Mouse (Mus musculus): ENCODE data around the gene Lag3. TPM values are rescaled to one million over a fixed set of nuclear protein-coding genes. Genes with fewer than 3 reads are reported as not detected.
A peak's percentile ranks its signal among the peaks of the same experiment; 100 is the strongest.

Gene Lag3
- polyA plus RNA-seq, 1 experiment from 2014 or later, result 1.7 TPM

- Histone ChIP-seq H3K4me3 (ENCODE audit: low read length) (no peak overlapping the region), H3K36me3 (ENCODE audit: control insufficient read depth, insufficient read depth, low read length) (no peaks in the 10 kb centered on the region), H3K9me3 (ENCODE audit: control insufficient read depth, low read length) (no peaks in the 10 kb centered on the region), H3K27ac (ENCODE audit: low read depth, low read length) (no peak overlapping the region), H3K9ac (ENCODE audit: low read depth, low read length) (no peak overlapping the region), H3K4me2 (replicated peaks; ENCODE audit: low read depth, low read length) (no peak overlapping the region), H3K27me3 (ENCODE audit: control insufficient read depth, insufficient read depth, low read length) (peaks cover 6% of the 10 kb centered on the region), H3K4me1 (ENCODE audit: control insufficient read depth, insufficient read depth, low read length) (peaks cover 12% of the 10 kb centered on the region)
- no peak for ATAC-seq (ENCODE audit: low FRiP score, low TSS enrichment)
- 62% methylated on average over 6 of the region's 7 CpGs for WGBS
Observed at GRCm38 (mm10) chr6:124866560-124866959, 44.9 kb downstream of the Lag3 start.

GRCm38 (mm10) chr6:124865766-124866362 lies 45.6 kb downstream of the Lag3 start:
- Histone ChIP-seq H3K4me3 (ENCODE audit: low read length) (no peak overlapping the region), H3K9me3 (ENCODE audit: control insufficient read depth, low read length) (no peaks in the 10 kb centered on the region), H3K9ac (ENCODE audit: low read depth, low read length) (no peak overlapping the region), H3K27me3 (ENCODE audit: control insufficient read depth, insufficient read depth, low read length) (peaks cover 6% of the 10 kb centered on the region), H3K27ac (ENCODE audit: low read depth, low read length) (no peak overlapping the region), H3K4me1 (ENCODE audit: control insufficient read depth, insufficient read depth, low read length) (peaks cover 15% of the 10 kb centered on the region), H3K36me3 (ENCODE audit: control insufficient read depth, insufficient read depth, low read length) (no peaks in the 10 kb centered on the region), H3K4me2 (replicated peaks; ENCODE audit: low read depth, low read length) (no peak overlapping the region)
- ATAC-seq (ENCODE audit: low FRiP score, low TSS enrichment), result no peak
- WGBS, result 57% methylated on average over 17 of the region's 18 CpGs

GRCm38 (mm10) chr6:124863658-124864298 lies 47.7 kb downstream of the Lag3 start, which contains the start of gene Gpr162:
TSS of gene Gpr162 (minus strand) at chr6:124863983.
- Histone ChIP-seq H3K4me2 (replicated peaks; ENCODE audit: low read depth, low read length) (peak within 1 kb of the TSS; percentile 90), H3K4me1 (ENCODE audit: control insufficient read depth, insufficient read depth, low read length) (peaks cover 21% of the 10 kb centered on the region), H3K27ac (ENCODE audit: low read depth, low read length) (no peak within 1 kb of the TSS), H3K36me3 (ENCODE audit: control insufficient read depth, insufficient read depth, low read length) (no peaks in the 10 kb centered on the region), H3K27me3 (ENCODE audit: control insufficient read depth, insufficient read depth, low read length) (peaks cover 6% of the 10 kb centered on the region), H3K9ac (ENCODE audit: low read depth, low read length) (peak within 1 kb of the TSS; percentile 65), H3K4me3 (ENCODE audit: low read length) (peak within 1 kb of the TSS; percentile 52), H3K9me3 (ENCODE audit: control insufficient read depth, low read length) (no peaks in the 10 kb centered on the region)
- under 1% methylated on average over 32 of the region's 43 CpGs for WGBS
- peak; percentile 60 for ATAC-seq (ENCODE audit: low FRiP score, low TSS enrichment)

- Histone ChIP-seq H3K27ac (ENCODE audit: low read depth, low read length) (no peak overlapping the region), H3K4me2 (replicated peaks; ENCODE audit: low read depth, low read length) (peak overlapping the region; percentile 90), H3K9ac (ENCODE audit: low read depth, low read length) (peak overlapping the region; percentile 65), H3K27me3 (ENCODE audit: control insufficient read depth, insufficient read depth, low read length) (peaks cover 6% of the 10 kb centered on the region), H3K9me3 (ENCODE audit: control insufficient read depth, low read length) (no peaks in the 10 kb centered on the region), H3K4me1 (ENCODE audit: control insufficient read depth, insufficient read depth, low read length) (peaks cover 25% of the 10 kb centered on the region), H3K36me3 (ENCODE audit: control insufficient read depth, insufficient read depth, low read length) (no peaks in the 10 kb centered on the region), H3K4me3 (ENCODE audit: low read length) (peak overlapping the region; percentile 52)
- peak; percentile 22; the same call in 1 of the 2 replicates for ATAC-seq (ENCODE audit: low FRiP score, low TSS enrichment)
- 0% methylated on average over 16 of the region's 16 CpGs for WGBS
Observed at GRCm38 (mm10) chr6:124863125-124863657, 48.3 kb downstream of the Lag3 start.

GRCm38 (mm10) chr6:124862406-124863124 lies 48.9 kb downstream of the Lag3 start:
- H3K4me2 ChIP-seq (replicated peaks; ENCODE audit: low read depth, low read length), result peak overlapping the region; percentile 90
- H3K27me3 ChIP-seq (ENCODE audit: control insufficient read depth, insufficient read depth, low read length), result peaks cover 6% of the 10 kb centered on the region
- H3K9me3 ChIP-seq (ENCODE audit: control insufficient read depth, low read length), result no peaks in the 10 kb centered on the region
- ATAC-seq (ENCODE audit: low FRiP score, low TSS enrichment), result no peak
- H3K36me3 ChIP-seq (ENCODE audit: control insufficient read depth, insufficient read depth, low read length), result no peaks in the 10 kb centered on the region
- peaks cover 27% of the 10 kb centered on the region for H3K4me1 ChIP-seq (ENCODE audit: control insufficient read depth, insufficient read depth, low read length)
- H3K9ac ChIP-seq (ENCODE audit: low read depth, low read length), result no peak overlapping the region
- peak overlapping the region; percentile 52 for H3K4me3 ChIP-seq (ENCODE audit: low read length)
- no peak overlapping the region for H3K27ac ChIP-seq (ENCODE audit: low read depth, low read length)
- 13% methylated on average over 8 of the region's 8 CpGs for WGBS

GRCm38 (mm10) chr6:124861802-124862201 lies 49.7 kb downstream of the Lag3 start:
- H3K4me3 ChIP-seq (ENCODE audit: low read length), result no peak overlapping the region
- H3K9me3 ChIP-seq (ENCODE audit: control insufficient read depth, low read length), result no peaks in the 10 kb centered on the region
- no peaks in the 10 kb centered on the region for H3K36me3 ChIP-seq (ENCODE audit: control insufficient read depth, insufficient read depth, low read length)
- peaks cover 27% of the 10 kb centered on the region for H3K4me1 ChIP-seq (ENCODE audit: control insufficient read depth, insufficient read depth, low read length)
- H3K4me2 ChIP-seq (replicated peaks; ENCODE audit: low read depth, low read length), result no peak overlapping the region
- peak overlapping the region; percentile 12; the same call in 1 of the 2 replicates for H3K9ac ChIP-seq (ENCODE audit: low read depth, low read length)
- no peak for ATAC-seq (ENCODE audit: low FRiP score, low TSS enrichment)
- H3K27ac ChIP-seq (ENCODE audit: low read depth, low read length), result no peak overlapping the region
- H3K27me3 ChIP-seq (ENCODE audit: control insufficient read depth, insufficient read depth, low read length), result peaks cover 6% of the 10 kb centered on the region
- 20% methylated on average over 3 of the region's 3 CpGs for WGBS

- H3K4me2 ChIP-seq (replicated peaks; ENCODE audit: low read depth, low read length), result no peak overlapping the region
- no peaks in the 10 kb centered on the region for H3K9me3 ChIP-seq (ENCODE audit: control insufficient read depth, low read length)
- H3K27me3 ChIP-seq (ENCODE audit: control insufficient read depth, insufficient read depth, low read length), result peaks cover 6% of the 10 kb centered on the region
- 85% methylated on average over 19 of the region's 19 CpGs for WGBS
- H3K4me3 ChIP-seq (ENCODE audit: low read length), result no peak overlapping the region
- no peak for ATAC-seq (ENCODE audit: low FRiP score, low TSS enrichment)
- peaks cover 28% of the 10 kb centered on the region for H3K4me1 ChIP-seq (ENCODE audit: control insufficient read depth, insufficient read depth, low read length)
- H3K9ac ChIP-seq (ENCODE audit: low read depth, low read length), result peak overlapping the region; percentile 12; the same call in 1 of the 2 replicates
- no peak overlapping the region for H3K27ac ChIP-seq (ENCODE audit: low read depth, low read length)
- H3K36me3 ChIP-seq (ENCODE audit: control insufficient read depth, insufficient read depth, low read length), result no peaks in the 10 kb centered on the region
Observed at GRCm38 (mm10) chr6:124861266-124861665, 50.2 kb downstream of the Lag3 start.

- 89% methylated on average over 9 of the region's 9 CpGs for WGBS
- no peak for ATAC-seq (ENCODE audit: low FRiP score, low TSS enrichment)
- H3K4me2 ChIP-seq (replicated peaks; ENCODE audit: low read depth, low read length), result no peak overlapping the region
- H3K27me3 ChIP-seq (ENCODE audit: control insufficient read depth, insufficient read depth, low read length), result peaks cover 6% of the 10 kb centered on the region
- no peaks in the 10 kb centered on the region for H3K36me3 ChIP-seq (ENCODE audit: control insufficient read depth, insufficient read depth, low read length)
- no peak overlapping the region for H3K9ac ChIP-seq (ENCODE audit: low read depth, low read length)
- H3K4me3 ChIP-seq (ENCODE audit: low read length), result no peak overlapping the region
- H3K27ac ChIP-seq (ENCODE audit: low read depth, low read length), result no peak overlapping the region
- no peaks in the 10 kb centered on the region for H3K9me3 ChIP-seq (ENCODE audit: control insufficient read depth, low read length)
- peaks cover 33% of the 10 kb centered on the region for H3K4me1 ChIP-seq (ENCODE audit: control insufficient read depth, insufficient read depth, low read length)
Observed at GRCm38 (mm10) chr6:124860511-124860910, 51.0 kb downstream of the Lag3 start.

Data from kidney, embryonic 14.5 days (tissue).